Mouse (Mus musculus) midbrain, embryonic 10.5 days (tissue): ENCODE results near the gene Hamp2. TPM values are rescaled to one million over a fixed set of nuclear protein-coding genes. Genes with fewer than 3 reads are reported as not detected.
A peak's percentile ranks its signal among the peaks of the same experiment; 100 is the strongest.
"Not testable (repeated sequence)": the region's sequence is repeated elsewhere in the genome, so short reads cannot be mapped to it uniquely, and the experiment has no call there.

Experiments used
- DNase-seq: peaks from one replicate; pipeline ENCODE4 v3.0.0-alpha.2; 2017; ENCODE audit warnings: low spot score
- H3K27ac ChIP-seq: fragments of 300-500 bp; sonication (generic); replicated peaks from 2 replicates; pipeline ENCODE4 v1.5.1; 2016; ENCODE audit warnings: mild to moderate bottlenecking
- H3K27me3 ChIP-seq: fragments of 300-500 bp; sonication (generic); 2 replicates; pipeline ENCODE4 v1.6.1; 2016; ENCODE audit warnings: low read depth, mild to moderate bottlenecking; ENCODE audit not compliant: poor library complexity, severe bottlenecking
- H3K36me3 ChIP-seq: fragments of 300-500 bp; sonication (generic); 2 replicates; pipeline ENCODE4 v1.6.1; 2016; ENCODE audit warnings: mild to moderate bottlenecking, moderate library complexity
- H3K4me1 ChIP-seq: fragments of 300-500 bp; sonication (generic); 2 replicates; pipeline ENCODE4 v1.6.1; 2016
- H3K4me3 ChIP-seq: fragments of 300-500 bp; sonication (generic); 2 replicates; pipeline ENCODE4 v1.5.1; 2016; ENCODE audit warnings: mild to moderate bottlenecking, moderate library complexity
- H3K9me3 ChIP-seq: fragments of 300-500 bp; sonication (generic); replicated peaks from 2 replicates; pipeline ENCODE4 v1.6.1; 2016; ENCODE audit warnings: mild to moderate bottlenecking
- WGBS: fragments of 180-500 bp; shearing (Covaris S2); methylation state at CpG from one replicate; pipeline ENCODE4 v1.1.7; 2016; 5-methylcytosine and 5-hydroxymethylcytosine counted together
- polyA plus RNA-seq: library from polyadenylated mRNA; unstranded; fragments of >200 nt; fragmentation: Nextera tagmentation; extraction: Ambion mirVana; gene quantifications from 2 replicates; pipeline ENCODE4 v1.2.1, GENCODE M21; 2016

The Hamp2 gene
- polyA plus RNA-seq, 1 experiment from 2014 or later = not detected

DNA sequence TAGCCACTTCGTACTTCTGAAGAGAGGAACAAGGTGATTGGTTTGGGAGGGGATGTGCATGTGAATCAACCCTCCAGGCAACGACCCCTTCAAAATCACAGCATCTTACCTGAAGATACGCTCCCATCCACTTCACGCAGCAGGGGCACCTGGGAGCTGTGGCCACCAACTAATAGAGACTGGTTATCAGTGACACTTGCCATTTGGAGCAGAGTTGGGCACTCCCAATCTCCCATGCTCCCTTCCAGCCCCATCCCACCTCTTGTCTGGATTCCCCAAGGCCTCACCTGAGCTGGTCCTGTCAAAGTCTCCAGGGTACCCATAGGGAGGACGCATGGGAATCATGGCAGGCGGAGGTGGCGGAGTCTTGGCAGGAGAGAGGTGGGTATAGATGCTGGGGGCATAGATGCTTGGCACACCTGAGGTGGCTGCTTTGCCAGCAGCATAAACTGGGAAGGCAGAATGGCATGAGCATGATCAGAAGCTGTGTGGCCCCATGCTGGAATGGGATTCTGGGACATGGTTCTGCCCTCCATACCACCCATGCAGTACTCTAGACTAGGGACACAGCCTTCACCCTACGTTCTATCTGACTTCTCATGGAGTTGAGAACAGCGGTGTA, 34.5 kb upstream of the Hamp2 start:
- Histone ChIP-seq H3K27ac (no peak overlapping the region), H3K4me1 (peaks cover 26% of the 10 kb centered on the region), H3K9me3 (no peaks in the 10 kb centered on the region), H3K4me3 (no peak overlapping the region), H3K27me3 (no peaks in the 10 kb centered on the region), H3K36me3 (peaks cover 46% of the 10 kb centered on the region)
- DNase-seq = no peak
- WGBS = 93% methylated on average over 9 of the region's 9 CpGs

DNA sequence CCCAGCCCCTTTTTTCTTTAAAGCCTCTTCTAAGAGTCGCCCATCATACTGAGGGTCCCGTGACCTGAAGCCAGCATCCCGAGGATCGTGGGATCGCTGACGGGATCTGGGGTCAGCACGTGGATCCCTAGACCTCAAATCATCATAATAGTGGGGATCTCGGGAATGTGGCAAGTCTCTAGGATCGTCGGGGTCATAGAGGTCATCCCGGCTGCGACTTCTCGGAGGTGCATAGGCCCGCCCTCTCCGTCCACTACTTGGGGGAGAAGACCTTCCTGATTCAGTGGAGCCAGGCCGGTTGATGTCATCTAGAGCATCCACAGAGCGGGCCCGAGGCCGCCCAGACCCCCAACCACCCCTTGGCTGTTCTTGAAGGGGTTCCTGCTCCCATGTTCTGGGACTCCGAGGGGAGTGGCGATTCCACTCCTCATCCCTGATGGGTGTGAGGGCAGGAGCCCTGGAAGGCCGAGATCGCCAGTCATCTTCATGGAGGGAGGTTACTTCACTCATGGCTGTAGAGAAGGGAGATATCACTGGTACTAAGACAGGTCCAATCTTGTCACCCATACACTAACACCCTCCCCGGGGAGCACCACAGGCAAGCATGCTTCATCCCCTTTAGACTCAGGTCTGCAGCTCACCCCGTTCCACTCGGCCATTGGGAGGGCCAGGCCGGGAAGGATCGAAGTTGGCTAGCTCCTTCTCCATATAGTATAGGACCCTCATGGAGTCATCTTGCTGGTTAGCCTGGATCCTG, 33.8 kb upstream of the Hamp2 start:
- peak overlapping the region; percentile 99 for H3K27ac ChIP-seq
- WGBS = 78% methylated on average over 28 of the region's 28 CpGs

DNA sequence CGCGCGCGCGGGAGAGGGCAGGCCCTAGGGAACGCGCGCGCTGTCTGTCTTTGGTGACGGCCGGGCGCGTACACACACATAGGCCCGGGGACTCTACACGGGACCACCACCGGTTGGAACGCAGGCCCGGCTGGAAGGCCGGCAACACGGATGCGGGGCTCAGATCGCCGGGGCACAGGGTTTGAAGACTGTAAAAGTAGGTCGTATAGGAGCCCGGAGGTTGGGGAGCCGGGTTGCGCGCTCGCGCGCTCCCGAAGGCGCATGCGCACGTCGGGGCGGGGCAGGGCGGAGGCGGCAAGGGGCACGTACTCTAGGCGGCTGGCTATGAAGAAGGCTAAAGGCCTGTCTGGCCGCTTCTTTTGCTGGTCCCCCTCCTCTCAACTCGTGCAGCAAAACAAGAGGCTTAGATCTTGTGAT, 32.9 kb upstream of the Hamp2 start:
- H3K27ac ChIP-seq = peak overlapping the region; percentile 99
- peaks cover 26% of the 10 kb centered on the region for H3K4me1 ChIP-seq
- no peaks in the 10 kb centered on the region for H3K27me3 ChIP-seq
- H3K36me3 ChIP-seq = peaks cover 58% of the 10 kb centered on the region
- under 1% methylated on average over 43 of the region's 43 CpGs for WGBS
- peak; percentile 90 for DNase-seq
- peak overlapping the region; percentile 86 for H3K4me3 ChIP-seq
- H3K9me3 ChIP-seq = no peaks in the 10 kb centered on the region

More for the DNA sequence above, 33.8 kb upstream of the Hamp2 start:
- Histone ChIP-seq H3K4me1 (peaks cover 26% of the 10 kb centered on the region), H3K9me3 (no peaks in the 10 kb centered on the region), H3K36me3 (peaks cover 49% of the 10 kb centered on the region), H3K27me3 (no peaks in the 10 kb centered on the region), H3K4me3 (peak overlapping the region; percentile 86)
- DNase-seq = no peak

DNA sequence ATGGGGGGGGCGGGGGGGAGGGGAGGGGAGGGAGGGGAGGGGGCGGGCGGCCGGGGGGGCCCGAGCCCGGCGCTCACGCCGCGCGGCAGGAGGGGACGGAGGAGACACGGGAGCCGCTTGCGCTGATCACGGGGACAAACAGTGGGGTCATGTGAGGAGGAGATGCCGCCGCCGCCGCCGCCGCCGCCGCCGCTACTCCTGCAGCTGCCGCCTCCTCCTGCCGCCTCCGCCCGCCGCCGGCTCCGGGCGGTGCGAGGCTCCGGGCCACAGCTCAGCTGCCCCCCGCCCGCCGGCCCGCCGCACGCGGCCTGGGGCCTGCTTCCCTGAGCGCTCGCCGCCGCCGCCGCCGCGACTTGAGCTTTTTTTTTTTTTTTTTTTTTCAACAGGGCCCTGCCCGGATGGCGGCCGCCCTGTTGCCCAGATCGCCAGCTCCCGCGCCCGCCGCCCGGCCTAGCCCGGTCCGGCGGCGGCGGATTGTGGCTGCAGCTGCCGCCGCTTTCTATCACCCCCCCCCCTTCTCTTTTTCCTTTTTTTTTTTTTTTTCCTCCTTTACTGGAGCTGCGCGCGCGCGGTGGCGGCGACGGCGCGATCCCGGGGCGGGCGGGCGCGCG, 32.4 kb upstream of the Hamp2 start, which contains the start of gene Usf2:
Usf2 (minus strand) TSS at position 48 of the 611 bp plus-strand sequence.
- H3K36me3 ChIP-seq = peaks cover 60% of the 10 kb centered on the region
- under 1% methylated on average over 54 of the region's 82 CpGs for WGBS

DNA sequence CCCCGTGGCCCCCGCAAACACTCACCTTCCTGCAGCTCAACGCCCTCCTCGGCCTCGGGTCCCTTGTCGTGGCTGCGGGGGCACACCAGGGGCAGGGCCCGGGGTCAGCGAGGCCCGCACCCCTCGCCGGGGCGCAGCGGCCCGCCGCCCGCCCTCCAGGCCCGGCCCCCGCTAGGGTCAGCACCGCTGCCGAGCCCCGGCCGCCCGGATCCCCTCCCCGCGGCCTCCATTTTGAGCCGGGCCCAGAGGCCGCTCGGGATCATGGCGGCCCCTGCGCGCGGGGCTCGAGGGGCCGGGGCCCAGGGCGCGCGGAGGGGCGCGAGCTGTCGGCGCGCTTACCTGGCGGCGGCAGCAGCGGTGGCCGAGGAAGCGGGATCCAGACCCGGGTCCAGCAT, 31.9 kb upstream of the Hamp2 start:
- H3K36me3 ChIP-seq = peaks cover 60% of the 10 kb centered on the region
- DNase-seq = no peak
- under 1% methylated on average over 46 of the region's 49 CpGs for WGBS
- peaks cover 26% of the 10 kb centered on the region for H3K4me1 ChIP-seq
- peak overlapping the region; percentile 99 for H3K27ac ChIP-seq
- peak overlapping the region; percentile 86 for H3K4me3 ChIP-seq
- no peaks in the 10 kb centered on the region for H3K9me3 ChIP-seq
- H3K27me3 ChIP-seq = no peaks in the 10 kb centered on the region

More for the DNA sequence above, 32.4 kb upstream of the Hamp2 start, which contains the start of gene Usf2:
- peak; percentile 86 for DNase-seq
- Histone ChIP-seq H3K27me3 (no peaks in the 10 kb centered on the region), H3K27ac (peak within 1 kb of the TSS; percentile 99), H3K4me1 (peaks cover 26% of the 10 kb centered on the region), H3K4me3 (peak within 1 kb of the TSS; percentile 86), H3K9me3 (no peaks in the 10 kb centered on the region)

DNA sequence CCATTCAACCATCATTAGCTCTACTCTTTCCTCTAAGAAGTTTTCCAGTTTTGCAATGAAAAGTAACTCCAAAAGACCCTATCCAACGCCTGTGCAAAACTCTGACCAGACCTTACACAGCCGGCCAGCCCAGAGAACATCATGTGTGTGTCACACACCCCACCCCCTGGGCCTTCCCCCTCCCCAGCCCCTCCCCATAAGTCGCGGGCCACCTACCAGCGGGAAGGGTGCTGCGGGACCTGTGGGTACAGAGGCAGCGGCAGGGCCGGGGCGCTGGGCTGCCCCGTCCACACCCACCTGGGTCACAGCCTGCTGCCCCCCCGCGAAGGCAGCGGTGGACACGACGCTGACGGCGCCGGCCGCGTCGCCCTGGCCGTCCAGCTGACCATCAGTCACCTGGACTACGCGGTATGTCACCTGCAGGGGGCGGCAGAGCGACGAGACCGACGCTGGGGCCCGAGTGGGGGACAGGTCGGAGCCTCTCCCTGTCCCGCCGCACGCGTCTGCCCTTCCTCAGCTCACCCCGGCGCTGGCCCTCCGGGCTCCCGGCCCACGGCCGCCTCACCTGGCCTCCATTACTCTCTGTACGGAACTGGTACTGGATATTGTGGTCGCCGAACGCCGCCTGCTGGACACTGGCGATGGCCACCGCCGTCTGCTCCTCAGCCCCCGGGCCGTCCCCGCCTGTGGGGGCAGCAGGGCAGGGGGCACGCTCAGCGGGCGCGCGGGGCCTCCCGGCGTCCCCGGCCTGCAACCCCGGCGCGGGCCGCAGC, 31.3 kb upstream of the Hamp2 start:
- under 1% methylated on average over 63 of the region's 64 CpGs for WGBS
- peaks cover 60% of the 10 kb centered on the region for H3K36me3 ChIP-seq
- H3K9me3 ChIP-seq = no peaks in the 10 kb centered on the region
- peak overlapping the region; percentile 86 for H3K4me3 ChIP-seq
- DNase-seq = peak; percentile 91
- H3K27ac ChIP-seq = peak overlapping the region; percentile 99
- H3K4me1 ChIP-seq = peaks cover 26% of the 10 kb centered on the region
- no peaks in the 10 kb centered on the region for H3K27me3 ChIP-seq

DNA sequence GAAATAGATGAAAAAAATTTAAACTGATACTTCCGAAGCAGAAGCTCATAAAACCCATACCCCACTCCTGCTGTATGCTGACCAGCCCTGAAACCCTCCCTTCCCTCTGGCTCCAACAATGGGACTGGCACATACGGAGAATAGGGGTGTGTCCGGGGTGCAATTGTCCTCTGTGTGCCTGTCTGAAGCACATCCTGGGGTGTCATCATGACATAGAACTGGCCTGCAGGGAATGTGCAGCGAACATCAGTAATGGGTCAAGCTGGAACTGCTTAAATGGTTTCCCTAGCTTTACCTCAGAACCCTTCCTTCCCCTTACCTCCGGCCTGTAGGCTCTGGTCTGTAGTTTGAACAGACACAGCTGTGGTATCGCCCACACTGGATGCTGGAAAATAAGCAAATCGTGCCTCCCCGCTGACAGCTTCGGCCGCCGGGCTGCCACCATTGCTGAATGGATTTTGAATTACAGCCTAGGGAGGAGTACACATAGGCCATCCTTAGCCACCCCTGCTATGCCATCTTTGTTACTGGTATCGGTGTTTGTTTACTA, 30.6 kb upstream of the Hamp2 start:
- Histone ChIP-seq H3K36me3 (peaks cover 67% of the 10 kb centered on the region), H3K4me3 (peak overlapping the region; percentile 86), H3K9me3 (no peaks in the 10 kb centered on the region), H3K27ac (peak overlapping the region; percentile 99; the same call in 1 of the 2 replicates), H3K4me1 (peaks cover 26% of the 10 kb centered on the region), H3K27me3 (no peaks in the 10 kb centered on the region)
- 93% methylated on average over 12 of the region's 12 CpGs for WGBS
- no peak for DNase-seq

DNA sequence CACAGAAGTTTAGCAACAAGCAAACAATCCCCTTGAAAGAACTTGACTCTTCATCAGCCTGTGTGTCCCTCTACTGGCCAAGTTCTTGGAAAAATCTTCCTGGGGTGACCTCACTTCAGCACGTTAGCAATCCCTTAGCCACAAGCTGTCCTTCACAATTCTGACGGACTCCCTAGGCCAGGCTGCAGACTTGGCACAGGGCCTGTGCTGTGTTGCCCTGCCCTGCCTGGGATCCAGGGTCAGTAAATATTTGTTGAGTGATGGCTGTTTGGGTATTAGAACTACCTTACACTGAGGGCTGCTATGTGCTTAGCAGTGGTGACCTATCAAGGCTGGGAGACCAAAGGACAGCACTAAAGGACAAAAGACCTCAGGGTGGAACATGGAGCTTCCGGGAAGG, 29.6 kb upstream of the Hamp2 start:
- Histone ChIP-seq H3K9me3 (no peaks in the 10 kb centered on the region), H3K4me1 (peaks cover 26% of the 10 kb centered on the region), H3K27ac (no peak overlapping the region), H3K36me3 (peaks cover 75% of the 10 kb centered on the region), H3K27me3 (no peaks in the 10 kb centered on the region), H3K4me3 (no peak overlapping the region)
- DNase-seq = no peak
- WGBS = 90% methylated on average over 3 of the region's 3 CpGs

DNA sequence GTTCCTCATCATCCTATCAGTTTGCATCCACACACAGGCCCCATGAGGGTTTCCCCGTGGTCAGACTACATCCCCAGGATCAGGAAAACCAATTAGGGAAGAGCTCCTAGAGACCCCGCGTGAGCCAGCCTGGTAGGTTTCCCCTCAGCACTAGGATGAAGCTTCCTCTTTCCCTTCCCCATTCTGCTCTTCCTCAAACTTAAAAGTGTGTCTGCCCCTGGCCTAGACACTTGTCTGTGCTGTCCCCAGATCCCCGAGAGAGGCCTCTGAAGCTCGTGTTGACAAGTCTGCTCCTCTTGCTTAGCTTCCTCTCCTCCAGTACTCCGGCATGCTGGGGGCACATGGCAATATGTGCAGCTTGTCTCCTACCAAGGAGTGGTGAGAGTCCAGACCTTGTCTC, 29.0 kb upstream of the Hamp2 start:
- no peak for DNase-seq
- Histone ChIP-seq H3K27ac (no peak overlapping the region), H3K4me3 (no peak overlapping the region), H3K36me3 (peaks cover 73% of the 10 kb centered on the region), H3K27me3 (no peaks in the 10 kb centered on the region), H3K4me1 (peaks cover 23% of the 10 kb centered on the region), H3K9me3 (no peaks in the 10 kb centered on the region)
- 90% methylated on average over 6 of the region's 6 CpGs for WGBS

DNA sequence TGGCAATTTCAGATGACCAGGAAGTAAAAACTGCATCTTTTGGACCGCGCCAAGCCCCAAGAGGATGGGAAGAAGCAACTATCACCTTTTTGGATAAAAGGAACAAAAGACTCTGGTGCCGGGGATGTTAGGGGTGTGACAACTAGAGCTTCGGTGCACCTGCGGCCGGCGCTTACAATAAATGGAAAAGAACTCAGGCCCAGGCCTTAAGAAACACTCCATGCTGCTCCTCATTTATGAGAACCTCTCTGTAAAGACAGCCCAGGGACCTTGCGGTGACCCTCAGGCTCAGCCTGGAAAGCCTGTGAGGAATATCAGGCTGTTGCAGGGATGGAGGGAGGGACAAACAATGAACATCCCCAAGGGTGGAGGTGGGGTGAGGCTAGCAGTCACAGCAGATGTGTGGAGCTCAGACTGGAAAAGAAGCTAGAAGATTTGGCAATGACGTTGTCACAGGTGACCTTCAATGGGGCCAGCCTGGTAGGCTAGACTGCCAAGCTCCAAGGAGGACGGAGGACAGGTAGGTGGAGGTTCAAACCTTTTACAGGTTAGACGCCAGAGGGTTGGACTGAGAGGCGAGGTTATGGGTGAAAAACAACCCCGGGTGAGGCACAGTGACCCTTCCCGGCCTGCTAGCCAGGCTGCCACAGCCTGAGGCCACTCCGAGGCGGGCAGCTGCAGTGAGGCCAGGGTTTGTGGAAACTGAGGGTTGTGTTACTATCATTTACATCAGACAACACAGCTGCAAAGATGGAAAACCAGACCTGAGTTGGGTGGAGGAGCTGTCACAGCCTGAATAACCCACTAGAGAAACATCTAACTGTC, 28.2 kb upstream of the Hamp2 start:
- peaks cover 15% of the 10 kb centered on the region for H3K4me1 ChIP-seq
- H3K36me3 ChIP-seq = peaks cover 72% of the 10 kb centered on the region
- no peak for DNase-seq
- H3K27ac ChIP-seq = no peak overlapping the region
- no peak overlapping the region for H3K4me3 ChIP-seq
- H3K27me3 ChIP-seq = no peaks in the 10 kb centered on the region
- no peaks in the 10 kb centered on the region for H3K9me3 ChIP-seq
- WGBS = 93% methylated on average over 16 of the region's 16 CpGs

DNA sequence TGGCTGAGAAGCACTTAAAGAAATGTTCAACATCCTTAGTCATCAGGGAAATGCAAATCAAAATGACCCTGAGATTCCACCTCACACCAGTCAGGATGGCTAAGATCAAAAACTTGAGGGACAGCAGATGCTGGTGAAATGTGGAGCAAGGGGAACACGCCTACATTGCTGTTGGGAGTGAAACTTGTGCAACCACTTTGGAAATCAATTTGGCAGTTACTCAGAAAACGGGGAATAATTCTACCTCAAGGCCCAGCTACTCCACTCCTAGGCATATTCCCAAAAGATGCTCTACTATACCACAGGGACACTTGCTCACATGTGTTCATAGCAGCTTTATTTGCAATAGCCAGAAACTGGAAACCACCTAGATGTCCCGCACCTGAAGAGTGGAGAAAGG, 25.4 kb upstream of the Hamp2 start:
- not testable (repeated sequence) for DNase-seq, H3K27me3 ChIP-seq, H3K4me3 ChIP-seq, H3K27ac ChIP-seq, H3K4me1 ChIP-seq, H3K9me3 ChIP-seq
- WGBS = 95% methylated on average over 3 of the region's 3 CpGs
- peaks cover 89% of the 10 kb centered on the region for H3K36me3 ChIP-seq
